Mouse (Mus musculus) hindbrain, embryonic 15.5 days (tissue): ENCODE measurements around the gene Cct6b. TPM values are rescaled to one million over a fixed set of nuclear protein-coding genes. Genes with fewer than 3 reads are reported as not detected.
"Not testable (repeated sequence)": the region's sequence is repeated elsewhere in the genome, so short reads cannot be mapped to it uniquely, and the experiment has no call there.

Source experiments
- ATAC-seq: fragments of 200-750 bp; cut with Nextera tagmentation; 2 replicates; pipeline ENCODE4 v1.8.0; 2017; ENCODE audit warnings: low read depth, moderate number of reproducible peaks, moderate TSS enrichment; ENCODE audit not compliant: low FRiP score
- H3K27ac ChIP-seq: fragments of 300-500 bp; sonication (generic); replicated peaks from 2 replicates; pipeline ENCODE4 v1.5.1; 2015; ENCODE audit warnings: mild to moderate bottlenecking, inconsistent platforms
- H3K27me3 ChIP-seq: fragments of 300-500 bp; sonication (generic); 2 replicates; pipeline ENCODE4 v1.6.1; 2015; ENCODE audit warnings: control low read depth, inconsistent platforms
- H3K36me3 ChIP-seq: fragments of 300-500 bp; sonication (generic); 2 replicates; pipeline ENCODE4 v1.6.1; 2015; ENCODE audit warnings: control low read depth, inconsistent platforms
- H3K4me1 ChIP-seq: fragments of 300-500 bp; sonication (generic); replicated peaks from 2 replicates; pipeline ENCODE4 v1.6.1; 2015; ENCODE audit warnings: control low read depth, inconsistent platforms
- H3K4me2 ChIP-seq: fragments of 300-500 bp; sonication (generic); 2 replicates; pipeline ENCODE4 v1.6.1; 2015; ENCODE audit warnings: moderate library complexity, mild to moderate bottlenecking, inconsistent platforms
- H3K4me3 ChIP-seq: fragments of 300-500 bp; sonication (generic); 2 replicates; pipeline ENCODE4 v1.5.1; 2015; ENCODE audit warnings: mild to moderate bottlenecking, inconsistent platforms
- H3K9ac ChIP-seq: fragments of 300-500 bp; sonication (generic); 2 replicates; pipeline ENCODE4 v1.6.1; 2015; ENCODE audit warnings: inconsistent platforms
- H3K9me3 ChIP-seq: fragments of 300-500 bp; sonication (generic); 2 replicates; pipeline ENCODE4 v1.6.1; 2016; ENCODE audit warnings: control low read depth, inconsistent platforms
- WGBS: fragments of 180-500 bp; shearing (Covaris S2); methylation state at CpG from one replicate; pipeline ENCODE4 v1.1.7; 2015; 5-methylcytosine and 5-hydroxymethylcytosine counted together
- polyA plus RNA-seq: library from polyadenylated mRNA; unstranded; fragments of >200 nt; fragmentation: Nextera tagmentation; extraction: Ambion mirVana; gene quantifications from 2 replicates; pipeline ENCODE4 v1.2.1, GENCODE M21; 2015

Gene Cct6b
- polyA plus RNA-seq, 1 experiment from 2014 or later = 0.22 TPM

- Histone ChIP-seq H3K4me3 (no peak overlapping the region), H3K9me3 (no peaks in the 10 kb centered on the region), H3K27me3 (no peaks in the 10 kb centered on the region), H3K4me2 (no peak overlapping the region), H3K27ac (no peak overlapping the region), H3K4me1 (peaks cover 14% of the 10 kb centered on the region), H3K9ac (no peak overlapping the region), H3K36me3 (no peaks in the 10 kb centered on the region)
- no peak for ATAC-seq
- WGBS = 54% methylated on average over 7 of the region's 7 CpGs
Observed at GRCm38 (mm10) chr11:82695930-82696329, 68.2 kb downstream of the Cct6b start.

- H3K4me3 ChIP-seq, H3K36me3 ChIP-seq, H3K4me2 ChIP-seq, H3K9me3 ChIP-seq, ATAC-seq, H3K9ac ChIP-seq, H3K27ac ChIP-seq, H3K27me3 ChIP-seq: not testable (repeated sequence)
- H3K4me1 ChIP-seq = peaks cover 14% of the 10 kb centered on the region
Observed at GRCm38 (mm10) chr11:82694947-82695346, 69.2 kb downstream of the Cct6b start.

GRCm38 (mm10) chr11:82692668-82693067 is 71.5 kb downstream of the Cct6b start:
- Histone ChIP-seq H3K9ac (no peak overlapping the region), H3K27me3 (no peaks in the 10 kb centered on the region), H3K36me3 (no peaks in the 10 kb centered on the region), H3K4me2 (no peak overlapping the region), H3K4me1 (peaks cover 9% of the 10 kb centered on the region; the same call in 1 of the 2 replicates), H3K4me3 (no peak overlapping the region), H3K27ac (no peak overlapping the region), H3K9me3 (no peaks in the 10 kb centered on the region)
- WGBS = 83% methylated on average over 6 of the region's 6 CpGs
- no peak for ATAC-seq

- no peaks in the 10 kb centered on the region for H3K36me3 ChIP-seq
- WGBS = 52% methylated on average over 5 of the region's 5 CpGs
- ATAC-seq = no peak
Observed at GRCm38 (mm10) chr11:82690476-82690875, 73.6 kb downstream of the Cct6b start.

GRCm38 (mm10) chr11:82687668-82688067 is 76.5 kb downstream of the Cct6b start:
- H3K4me2 ChIP-seq = no peak overlapping the region
- H3K4me3 ChIP-seq = no peak overlapping the region
- H3K27me3 ChIP-seq = no peaks in the 10 kb centered on the region
- no peaks in the 10 kb centered on the region for H3K36me3 ChIP-seq
- ATAC-seq = no peak
- H3K4me1 ChIP-seq = peaks cover 14% of the 10 kb centered on the region
- H3K9me3 ChIP-seq = no peaks in the 10 kb centered on the region
- no peak overlapping the region for H3K9ac ChIP-seq
- H3K27ac ChIP-seq = no peak overlapping the region

More at GRCm38 (mm10) chr11:82690476-82690875, 73.6 kb downstream of the Cct6b start:
- Histone ChIP-seq H3K4me1 (peaks cover 6% of the 10 kb centered on the region; the same call in 1 of the 2 replicates), H3K9me3 (no peaks in the 10 kb centered on the region), H3K27ac (no peak overlapping the region), H3K27me3 (no peaks in the 10 kb centered on the region), H3K9ac (no peak overlapping the region), H3K4me2 (no peak overlapping the region), H3K4me3 (no peak overlapping the region)

- Histone ChIP-seq H3K4me1 (peaks cover 8% of the 10 kb centered on the region), H3K9me3 (no peaks in the 10 kb centered on the region), H3K36me3 (no peaks in the 10 kb centered on the region), H3K9ac (no peak overlapping the region), H3K27me3 (no peaks in the 10 kb centered on the region), H3K4me3 (no peak overlapping the region), H3K27ac (no peak overlapping the region), H3K4me2 (no peak overlapping the region)
- 64% methylated on average over 6 of the region's 6 CpGs for WGBS
- no peak for ATAC-seq
Observed at GRCm38 (mm10) chr11:82684676-82685075, 79.4 kb downstream of the Cct6b start.

GRCm38 (mm10) chr11:82683765-82684505 is 80.2 kb downstream of the Cct6b start:
- no peak overlapping the region for H3K9ac ChIP-seq
- peaks cover 9% of the 10 kb centered on the region for H3K4me1 ChIP-seq
- H3K9me3 ChIP-seq = no peaks in the 10 kb centered on the region
- 51% methylated on average over 12 of the region's 12 CpGs for WGBS
- H3K27ac ChIP-seq = no peak overlapping the region
- ATAC-seq = peak; percentile 73; the same call in 1 of the 2 replicates
- H3K4me3 ChIP-seq = no peak overlapping the region
- no peaks in the 10 kb centered on the region for H3K36me3 ChIP-seq
- no peaks in the 10 kb centered on the region for H3K27me3 ChIP-seq
- H3K4me2 ChIP-seq = no peak overlapping the region

GRCm38 (mm10) chr11:82678561-82678960 is 85.6 kb downstream of the Cct6b start:
- Histone ChIP-seq H3K4me1 (0 out of 2 replicates have a peak, but pooled peaks cover 5% of the 10 kb centered on the region), H3K4me2 (no peak overlapping the region), H3K36me3 (no peaks in the 10 kb centered on the region), H3K4me3 (no peak overlapping the region), H3K27me3 (no peaks in the 10 kb centered on the region), H3K9ac (no peak overlapping the region), H3K9me3 (no peaks in the 10 kb centered on the region), H3K27ac (no peak overlapping the region)
- no peak for ATAC-seq
- 71% methylated on average over 12 of the region's 12 CpGs for WGBS

Other genes starting within 250 kb of the Cct6b start
- gene Zfp830, start within 50 bp of the Cct6b start, polyA plus RNA-seq = 26.1 and 27.0 TPM in 2 replicates
- 22.5 and 22.6 TPM in 2 replicates for gene Lig3, start 16.8 kb upstream of the Cct6b start, polyA plus RNA-seq
- gene Rffl, start 106.9 kb upstream of the Cct6b start, polyA plus RNA-seq = 4.1 and 4.2 TPM in 2 replicates
- 10.7 and 12.3 TPM in 2 replicates for gene Rad51d, start 126.3 kb upstream of the Cct6b start, polyA plus RNA-seq
- 0.82 and 0.98 TPM in 2 replicates for gene Fndc8, start 127.8 kb upstream of the Cct6b start, polyA plus RNA-seq
- gene Nle1, start 144.1 kb upstream of the Cct6b start, polyA plus RNA-seq = 33.1 and 34.4 TPM in 2 replicates
- gene Unc45b, start 146.2 kb upstream of the Cct6b start, polyA plus RNA-seq = 1.0 and 1.5 TPM in 2 replicates
- gene Slfn5, start 187.0 kb upstream of the Cct6b start, polyA plus RNA-seq = 1.5 and 1.9 TPM in 2 replicates
- 2.6 and 3.6 TPM in 2 replicates for gene Slfn9, start 227.5 kb upstream of the Cct6b start, polyA plus RNA-seq